Mouse (Mus musculus): ENCODE results near the gene Gm38392.

DNA sequence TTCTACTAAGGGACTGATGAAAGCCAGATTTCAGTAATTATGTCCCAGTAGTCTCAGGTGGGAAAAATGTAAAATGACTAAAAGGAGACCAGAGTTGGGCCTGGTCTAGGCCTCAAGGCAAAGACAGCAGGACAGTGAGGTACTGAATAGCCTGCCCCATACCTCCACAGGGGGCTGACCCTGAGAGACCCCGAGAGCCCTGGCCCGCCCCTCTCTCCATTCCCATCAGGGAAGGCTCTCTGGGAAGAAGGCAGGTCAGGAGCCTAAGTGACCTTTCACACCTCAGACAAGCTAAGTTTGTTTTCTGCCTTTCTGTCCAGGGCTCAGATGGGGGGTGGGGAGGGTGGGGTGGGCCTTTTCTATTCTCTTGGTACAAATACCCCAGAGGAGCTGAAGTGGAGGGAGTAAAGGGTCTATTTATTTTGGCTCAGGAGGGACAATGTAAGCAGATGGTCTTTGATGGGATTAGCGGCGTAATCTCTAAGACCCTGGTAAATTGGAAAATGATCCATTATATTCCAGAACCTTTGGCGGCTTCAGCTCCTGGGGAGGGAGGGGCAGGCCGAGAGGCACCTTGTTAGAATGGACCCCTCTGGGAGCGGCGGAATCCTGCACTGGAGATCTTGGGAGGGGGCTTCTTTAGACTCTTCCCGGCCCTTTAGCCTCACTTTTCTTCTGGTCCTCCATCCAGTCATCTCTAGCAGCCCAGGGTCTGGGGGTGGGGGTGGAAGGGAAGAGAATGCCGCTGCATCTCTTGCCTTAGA, 89.1 kb downstream of the Gm38392 start:
- TF ChIP-seq CTCF (IDR thresholded peaks at IDR 0.05; ENCODE audit: control insufficient read depth, insufficient read depth, low read length): no peak
- TF ChIP-seq POLR2A (IDR thresholded peaks at IDR 0.05; ENCODE audit: borderline replicate concordance, control insufficient read depth, low read depth, low read length): no peak

Data from bone marrow, adult 2 months (tissue).